Mouse (Mus musculus) heart, embryonic 16.5 days (tissue): ENCODE data around the gene Ano1. TPM values are rescaled to one million over a fixed set of nuclear protein-coding genes. Genes with fewer than 3 reads are reported as not detected.

ENCODE experiments used
- ATAC-seq: fragments of 200-750 bp; cut with Nextera tagmentation; replicated peaks from 2 replicates; pipeline ENCODE4 v1.8.0; 2017; ENCODE audit warnings: moderate number of reproducible peaks; ENCODE audit not compliant: insufficient read depth, low FRiP score; ENCODE audit errors: extremely low read depth
- H3K27ac ChIP-seq: fragments of 300-500 bp; sonication (generic); 2 replicates; pipeline ENCODE4 v1.5.1; 2014; ENCODE audit warnings: mild to moderate bottlenecking, low read length, control low read depth, moderate library complexity
- H3K27me3 ChIP-seq: fragments of 300-500 bp; sonication (generic); 2 replicates; pipeline ENCODE4 v1.6.1; 2014; ENCODE audit warnings: low read length, mixed read lengths; ENCODE audit not compliant: control insufficient read depth, insufficient read depth
- H3K36me3 ChIP-seq: fragments of 300-500 bp; sonication (generic); 2 replicates; pipeline ENCODE4 v1.6.1; 2014; ENCODE audit not compliant: control insufficient read depth, insufficient read depth
- H3K4me1 ChIP-seq: fragments of 300-500 bp; sonication (generic); 2 replicates; pipeline ENCODE4 v1.6.1; 2014; ENCODE audit warnings: low read length, mixed read lengths; ENCODE audit not compliant: control insufficient read depth, insufficient read depth
- H3K4me2 ChIP-seq: fragments of 300-500 bp; sonication (generic); 2 replicates; pipeline ENCODE4 v1.6.1; 2014; ENCODE audit warnings: low read depth, mild to moderate bottlenecking, control low read depth, low read length
- H3K4me3 ChIP-seq: fragments of 300-500 bp; sonication (generic); 2 replicates; pipeline ENCODE4 v1.5.1; 2014; ENCODE audit warnings: mild to moderate bottlenecking, control low read depth, low read length
- H3K9ac ChIP-seq: fragments of 300-500 bp; sonication (generic); 2 replicates; pipeline ENCODE4 v1.6.1; 2014; ENCODE audit warnings: low read length, control low read depth
- H3K9me3 ChIP-seq: fragments of 300-500 bp; sonication (generic); replicated peaks from 2 replicates; pipeline ENCODE4 v1.6.1; 2016; ENCODE audit warnings: low read length; ENCODE audit not compliant: control insufficient read depth
- WGBS: fragments of 180-500 bp; shearing (Covaris S2); extraction: QIAGEN DNeasy Blood & Tissue Kit; methylation state at CpG from one replicate; pipeline ENCODE4 v1.1.7; 2014; 5-methylcytosine and 5-hydroxymethylcytosine counted together
- polyA plus RNA-seq: library from polyadenylated mRNA; unstranded; fragments of >200 nt; fragmentation: Nextera tagmentation; extraction: Ambion mirVana; gene quantifications from 2 replicates; pipeline ENCODE4 v1.2.1, GENCODE M21; 2015

Gene Ano1
- polyA plus RNA-seq, 1 experiment from 2014 or later = 7.3 TPM

- no peaks in the 10 kb centered on the region for H3K4me1 ChIP-seq
- 66% methylated on average over 3 of the region's 3 CpGs for WGBS
- no peak for ATAC-seq
- no peak overlapping the region for H3K4me3 ChIP-seq
- H3K4me2 ChIP-seq = no peak overlapping the region
- H3K9ac ChIP-seq = no peak overlapping the region
- H3K27ac ChIP-seq = no peak overlapping the region
- H3K27me3 ChIP-seq = peaks cover 5% of the 10 kb centered on the region; the same call in 1 of the 2 replicates
- no peaks in the 10 kb centered on the region for H3K36me3 ChIP-seq
- H3K9me3 ChIP-seq = no peaks in the 10 kb centered on the region
These were observed 23.4 kb upstream of the Ano1 start for GRCm38 (mm10) chr7:144775214-144775613.

GRCm38 (mm10) chr7:144774283-144774682 lies 22.5 kb upstream of the Ano1 start:
- H3K4me1 ChIP-seq = 0 out of 2 replicates have a peak, but pooled peaks cover 2% of the 10 kb centered on the region
- H3K4me2 ChIP-seq = no peak overlapping the region
- no peak overlapping the region for H3K9ac ChIP-seq
- H3K27ac ChIP-seq = no peak overlapping the region
- ATAC-seq = no peak
- no peaks in the 10 kb centered on the region for H3K9me3 ChIP-seq
- H3K27me3 ChIP-seq = peaks cover 5% of the 10 kb centered on the region; the same call in 1 of the 2 replicates
- H3K4me3 ChIP-seq = no peak overlapping the region
- WGBS = 72% methylated on average over 2 of the region's 2 CpGs
- H3K36me3 ChIP-seq = no peaks in the 10 kb centered on the region

DNA sequence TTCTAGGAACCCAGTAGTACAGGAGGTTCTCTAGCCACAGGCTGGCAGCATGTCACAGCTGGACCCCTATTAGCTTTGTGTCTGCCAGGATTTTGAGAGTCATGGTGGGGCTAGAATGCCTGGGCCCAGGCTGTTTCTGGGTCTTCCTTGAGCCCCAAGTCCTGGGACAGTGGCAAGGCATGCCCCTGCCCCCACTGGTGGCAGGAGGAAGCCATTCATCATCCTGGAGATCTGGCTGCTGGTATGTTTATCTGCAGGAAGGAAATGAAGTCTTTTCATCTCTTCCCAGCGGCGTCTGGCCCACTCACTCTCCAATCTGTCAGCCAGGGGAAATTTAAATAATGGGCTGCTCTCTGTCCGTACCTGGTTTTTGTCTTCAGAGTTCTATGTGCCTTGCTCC lies 18.3 kb upstream of the Ano1 start:
- ATAC-seq = no peak
- no peak overlapping the region for H3K4me2 ChIP-seq
- H3K9me3 ChIP-seq = no peaks in the 10 kb centered on the region
- H3K27ac ChIP-seq = no peak overlapping the region
- 10% methylated on average over 3 of the region's 3 CpGs for WGBS
- H3K4me1 ChIP-seq = 0 out of 2 replicates have a peak, but pooled peaks cover 2% of the 10 kb centered on the region
- H3K36me3 ChIP-seq = no peaks in the 10 kb centered on the region
- no peak overlapping the region for H3K9ac ChIP-seq
- no peak overlapping the region for H3K4me3 ChIP-seq
- peaks cover 5% of the 10 kb centered on the region; the same call in 1 of the 2 replicates for H3K27me3 ChIP-seq

DNA sequence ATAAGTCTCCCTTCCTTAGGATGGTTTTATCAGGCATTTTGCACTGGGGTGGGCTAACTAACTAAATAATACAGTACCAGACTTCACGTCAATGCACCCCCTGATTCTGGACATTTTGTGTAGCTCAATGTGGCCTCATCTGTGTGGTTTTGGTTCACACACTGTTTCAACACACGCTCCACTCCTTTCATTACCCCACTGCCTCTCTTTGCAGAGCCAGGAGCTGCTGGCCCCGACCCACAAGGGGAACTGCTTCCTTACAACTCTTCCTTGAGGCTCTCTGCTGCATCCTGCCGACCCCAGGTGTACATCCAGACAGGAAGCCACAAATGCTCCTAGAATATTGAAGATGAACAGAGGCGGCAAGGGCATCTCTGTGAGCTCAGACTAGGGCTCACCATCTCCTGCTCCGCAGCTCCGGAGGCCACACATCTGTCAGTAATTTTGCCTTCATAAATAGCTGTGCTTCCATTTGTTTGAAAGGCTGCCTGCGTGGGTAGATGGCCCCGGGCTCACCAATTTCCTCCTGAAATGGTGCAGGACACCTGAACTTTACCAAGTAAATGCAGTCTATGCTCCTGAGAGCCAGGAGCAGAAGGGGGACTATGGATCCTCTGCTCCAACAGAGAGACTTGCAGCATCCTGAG lies 17.8 kb upstream of the Ano1 start:
- no peak overlapping the region for H3K27ac ChIP-seq
- H3K9me3 ChIP-seq = no peaks in the 10 kb centered on the region
- no peaks in the 10 kb centered on the region for H3K36me3 ChIP-seq
- H3K27me3 ChIP-seq = 0 out of 2 replicates have a peak, but pooled peaks cover 3% of the 10 kb centered on the region
- H3K4me1 ChIP-seq = 0 out of 2 replicates have a peak, but pooled peaks cover 2% of the 10 kb centered on the region
- 58% methylated on average over 9 of the region's 9 CpGs for WGBS
- H3K4me2 ChIP-seq = no peak overlapping the region
- H3K9ac ChIP-seq = no peak overlapping the region
- no peak overlapping the region for H3K4me3 ChIP-seq
- ATAC-seq = no peak

DNA sequence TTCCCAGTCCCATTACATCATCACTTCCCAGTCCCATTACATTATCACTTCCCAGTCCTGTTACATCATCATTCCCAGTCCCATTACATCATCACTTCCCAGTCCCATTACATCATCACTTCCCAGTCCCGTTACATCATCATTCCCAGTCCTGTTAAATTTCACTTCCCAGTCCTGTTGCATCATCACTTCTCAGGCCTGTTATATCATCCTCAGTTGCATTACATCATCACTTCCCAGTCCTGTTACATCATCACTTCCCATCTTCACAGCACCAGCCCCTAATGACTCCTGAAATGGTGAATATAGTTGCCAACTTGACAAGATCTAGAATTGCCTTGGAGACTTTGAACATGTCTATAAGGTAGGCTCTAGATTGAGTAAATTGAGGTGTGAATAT lies 17.1 kb upstream of the Ano1 start:
- Histone ChIP-seq H3K27me3 (0 out of 2 replicates have a peak, but pooled peaks cover 3% of the 10 kb centered on the region), H3K9me3 (no peaks in the 10 kb centered on the region), H3K4me3 (no peak overlapping the region), H3K4me2 (no peak overlapping the region), H3K27ac (no peak overlapping the region), H3K9ac (no peak overlapping the region), H3K36me3 (no peaks in the 10 kb centered on the region), H3K4me1 (0 out of 2 replicates have a peak, but pooled peaks cover 2% of the 10 kb centered on the region)
- ATAC-seq = no peak
- 91% methylated on average over 1 of the region's 1 CpGs for WGBS

DNA sequence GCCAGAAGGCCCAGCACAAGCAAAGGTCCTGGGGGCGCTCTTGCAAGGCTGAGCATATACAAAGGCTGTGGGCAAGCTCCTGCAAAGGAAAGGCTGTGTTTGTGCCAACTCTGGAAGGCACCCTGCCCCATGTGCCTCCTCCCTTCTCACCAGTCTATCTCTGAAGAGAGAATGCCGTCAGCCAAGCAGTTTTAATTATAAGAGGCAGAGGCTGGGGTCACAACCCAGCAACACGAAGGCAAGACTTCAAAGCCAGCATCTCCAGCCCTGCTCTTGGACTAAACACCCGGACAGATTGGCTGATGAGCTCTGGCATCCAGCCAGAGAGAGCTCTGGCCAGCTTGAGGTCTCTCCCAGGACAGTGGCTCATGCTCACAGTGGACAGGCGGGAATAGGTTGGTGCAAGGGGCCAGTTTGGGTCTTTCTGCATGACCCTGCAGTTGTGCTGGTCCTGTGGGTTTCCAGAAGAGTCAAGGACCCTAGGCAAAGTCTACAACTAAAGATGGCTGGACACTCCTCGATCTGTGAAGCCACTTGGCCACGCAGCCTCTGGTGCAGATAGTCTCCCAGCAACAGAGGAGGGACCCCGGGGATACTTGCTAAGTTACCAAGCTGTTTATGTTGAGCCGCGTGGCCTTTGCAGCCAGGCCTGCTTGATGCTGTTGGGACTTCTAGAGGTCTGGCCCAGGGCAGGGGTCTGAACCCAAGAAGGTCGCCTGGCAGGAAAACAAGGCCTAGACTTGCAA lies 12.9 kb upstream of the Ano1 start:
- no peak overlapping the region for H3K4me2 ChIP-seq
- H3K9me3 ChIP-seq = no peaks in the 10 kb centered on the region
- WGBS = 57% methylated on average over 11 of the region's 11 CpGs
- peaks cover 2% of the 10 kb centered on the region; the same call in 1 of the 2 replicates for H3K4me1 ChIP-seq
- no peak overlapping the region for H3K4me3 ChIP-seq
- H3K27me3 ChIP-seq = 0 out of 2 replicates have a peak, but pooled peaks cover 4% of the 10 kb centered on the region
- ATAC-seq = no peak
- no peak overlapping the region for H3K27ac ChIP-seq
- H3K36me3 ChIP-seq = no peaks in the 10 kb centered on the region
- H3K9ac ChIP-seq = no peak overlapping the region

DNA sequence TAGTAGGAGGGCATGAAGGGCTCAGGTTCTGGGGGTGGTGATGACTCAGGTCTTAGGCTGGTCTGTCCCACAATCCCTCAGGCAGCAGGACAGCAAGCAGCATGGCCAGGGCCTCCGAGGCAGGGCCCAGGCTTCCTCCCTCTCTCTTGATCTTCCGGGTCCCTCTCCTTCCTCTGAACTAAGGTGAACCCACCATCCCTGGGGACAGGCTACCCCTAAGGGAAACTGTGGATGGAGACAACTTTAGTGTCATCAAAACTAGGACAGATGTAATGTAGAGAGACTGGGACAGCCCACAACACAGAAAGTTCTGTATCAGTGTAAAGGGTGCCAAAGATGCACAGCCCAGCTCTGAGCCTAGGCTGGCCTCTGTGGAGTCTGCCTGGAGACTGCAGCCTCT lies 12.2 kb upstream of the Ano1 start:
- no peaks in the 10 kb centered on the region for H3K36me3 ChIP-seq
- 0 out of 2 replicates have a peak, but pooled peaks cover 4% of the 10 kb centered on the region for H3K27me3 ChIP-seq
- H3K4me2 ChIP-seq = no peak overlapping the region
- H3K4me3 ChIP-seq = no peak overlapping the region
- 76% methylated on average over 2 of the region's 2 CpGs for WGBS
- H3K9me3 ChIP-seq = no peaks in the 10 kb centered on the region
- peaks cover 3% of the 10 kb centered on the region; the same call in 1 of the 2 replicates for H3K4me1 ChIP-seq
- H3K27ac ChIP-seq = no peak overlapping the region
- ATAC-seq = no peak
- H3K9ac ChIP-seq = no peak overlapping the region

DNA sequence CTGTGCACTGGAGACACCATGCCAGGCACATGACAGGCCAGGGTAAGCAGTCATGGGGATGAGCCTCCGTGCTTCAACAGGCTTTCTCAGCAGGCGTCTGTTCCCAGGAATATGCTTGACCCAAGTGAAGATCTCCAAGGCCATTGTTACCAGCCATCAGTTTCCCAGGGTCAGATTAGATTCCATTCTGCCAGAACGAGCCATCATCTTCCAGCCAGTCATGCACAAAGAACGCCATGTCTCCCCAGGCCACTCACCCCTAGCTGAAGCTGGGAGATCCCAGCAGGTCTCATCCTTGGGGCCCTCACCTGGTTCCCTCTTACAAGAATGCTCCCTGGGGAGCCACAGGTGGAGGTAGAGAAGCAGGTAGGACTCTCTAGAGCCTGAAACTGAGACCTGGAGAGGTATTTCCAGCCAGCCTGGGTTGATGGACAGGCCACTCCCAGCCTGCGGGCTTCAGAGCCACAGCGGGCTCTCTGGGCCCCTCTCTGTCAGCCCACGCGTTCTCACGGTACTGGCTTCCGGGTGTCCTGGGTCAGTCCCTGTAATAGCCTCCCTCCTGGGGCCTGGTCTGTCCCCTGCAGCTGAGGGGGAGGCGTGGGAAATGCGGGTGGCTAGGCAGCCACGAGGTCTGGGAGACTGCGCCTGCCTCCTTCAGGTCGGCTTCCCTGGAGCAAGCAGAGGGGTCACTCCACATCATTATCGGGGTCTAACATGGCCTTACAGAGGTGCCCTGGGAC lies 10.9 kb upstream of the Ano1 start:
- ATAC-seq = no peak
- no peak overlapping the region for H3K9ac ChIP-seq
- no peaks in the 10 kb centered on the region for H3K36me3 ChIP-seq
- no peak overlapping the region for H3K27ac ChIP-seq
- WGBS = 60% methylated on average over 16 of the region's 16 CpGs
- H3K27me3 ChIP-seq = 0 out of 2 replicates have a peak, but pooled peaks cover 4% of the 10 kb centered on the region
- peaks cover 3% of the 10 kb centered on the region; the same call in 1 of the 2 replicates for H3K4me1 ChIP-seq
- H3K9me3 ChIP-seq = no peaks in the 10 kb centered on the region
- H3K4me3 ChIP-seq = no peak overlapping the region
- H3K4me2 ChIP-seq = no peak overlapping the region
